Mouse (Mus musculus) CD4-positive, CD25-positive, alpha-beta regulatory T cell (primary cell): ENCODE measurements around the gene Gm44973. TPM values are rescaled to one million over a fixed set of nuclear protein-coding genes. Genes with fewer than 3 reads are reported as not detected.

Experiments used
- polyA plus RNA-seq: library from polyadenylated mRNA; unstranded; fragments of 100-300 nt; shearing (Covaris generic); gene quantifications from one replicate; pipeline ENCODE4 v1.2.1, GENCODE M21; 2017

The Gm44973 gene
- 11.4 TPM for polyA plus RNA-seq

DNA sequence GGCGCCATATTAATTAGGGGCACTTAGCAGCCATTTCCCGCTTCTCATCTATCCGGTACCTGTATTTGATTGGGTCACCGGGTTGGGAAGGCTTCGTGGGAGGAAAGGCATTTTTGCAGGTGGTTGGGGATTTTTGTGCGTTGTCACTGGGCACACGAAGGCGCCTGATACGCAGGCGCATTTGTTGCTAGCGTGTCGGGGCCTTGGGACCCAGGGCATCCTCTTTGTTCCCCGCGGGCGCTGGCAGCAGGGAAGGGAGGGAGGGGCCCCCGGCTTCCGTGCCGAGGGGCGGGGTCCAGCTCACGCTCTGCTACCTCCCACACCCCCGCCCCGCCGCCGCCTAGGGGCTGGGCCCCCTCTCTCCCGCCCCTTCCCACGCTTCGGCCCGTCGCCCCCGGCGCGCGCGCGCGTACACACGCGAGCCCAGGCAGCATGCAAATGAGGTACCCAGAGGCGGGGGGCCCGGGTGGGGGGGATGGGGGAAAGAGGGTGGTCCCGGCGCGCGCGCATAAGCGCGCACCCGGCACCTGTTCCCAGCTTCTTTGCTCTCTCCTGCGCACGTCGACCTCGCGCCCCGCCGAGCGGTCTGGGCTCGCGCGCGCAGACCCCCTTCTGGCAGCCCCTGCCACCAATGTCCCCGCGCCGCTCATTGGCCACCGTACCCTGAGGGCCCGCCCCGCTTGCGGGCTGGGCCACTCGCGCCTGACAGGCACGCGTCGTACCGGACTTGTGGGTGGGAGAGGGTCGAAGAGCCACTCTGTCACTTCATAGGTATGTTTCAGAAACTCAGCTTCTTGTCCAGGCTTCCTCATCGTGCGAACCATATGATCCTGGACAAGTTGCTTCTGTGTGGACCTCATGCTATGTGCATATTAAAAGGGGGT is at the start of gene Gm44973:
Gene Gm44973, plus strand, starts transcription at position 379 of the 884 bp plus-strand sequence.

DNA sequence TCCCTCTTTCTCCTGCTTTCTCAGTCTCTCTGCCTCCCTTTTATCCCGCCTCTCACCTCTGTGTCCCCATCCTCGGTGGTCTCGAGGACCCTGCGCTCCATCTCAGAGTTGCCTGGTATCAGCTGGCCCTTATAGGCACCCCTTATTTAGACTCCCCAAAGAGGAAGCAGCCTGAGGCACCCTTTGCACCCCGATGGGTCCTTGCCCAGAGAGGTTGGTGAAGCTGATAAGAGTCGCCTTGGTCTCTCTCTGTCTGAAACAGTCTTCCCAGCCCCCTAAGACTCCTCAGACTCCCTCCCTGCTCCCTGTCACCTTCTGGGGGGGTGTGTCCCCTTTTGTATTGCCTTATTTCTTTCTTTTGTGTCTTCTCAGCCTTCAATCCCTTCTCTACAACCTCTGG is 44.2 kb upstream of the Gm44973 start, which contains the start of gene Sbk3:
Gene Sbk3, minus strand, starts transcription at position 101 of the 400 bp plus-strand sequence.

DNA sequence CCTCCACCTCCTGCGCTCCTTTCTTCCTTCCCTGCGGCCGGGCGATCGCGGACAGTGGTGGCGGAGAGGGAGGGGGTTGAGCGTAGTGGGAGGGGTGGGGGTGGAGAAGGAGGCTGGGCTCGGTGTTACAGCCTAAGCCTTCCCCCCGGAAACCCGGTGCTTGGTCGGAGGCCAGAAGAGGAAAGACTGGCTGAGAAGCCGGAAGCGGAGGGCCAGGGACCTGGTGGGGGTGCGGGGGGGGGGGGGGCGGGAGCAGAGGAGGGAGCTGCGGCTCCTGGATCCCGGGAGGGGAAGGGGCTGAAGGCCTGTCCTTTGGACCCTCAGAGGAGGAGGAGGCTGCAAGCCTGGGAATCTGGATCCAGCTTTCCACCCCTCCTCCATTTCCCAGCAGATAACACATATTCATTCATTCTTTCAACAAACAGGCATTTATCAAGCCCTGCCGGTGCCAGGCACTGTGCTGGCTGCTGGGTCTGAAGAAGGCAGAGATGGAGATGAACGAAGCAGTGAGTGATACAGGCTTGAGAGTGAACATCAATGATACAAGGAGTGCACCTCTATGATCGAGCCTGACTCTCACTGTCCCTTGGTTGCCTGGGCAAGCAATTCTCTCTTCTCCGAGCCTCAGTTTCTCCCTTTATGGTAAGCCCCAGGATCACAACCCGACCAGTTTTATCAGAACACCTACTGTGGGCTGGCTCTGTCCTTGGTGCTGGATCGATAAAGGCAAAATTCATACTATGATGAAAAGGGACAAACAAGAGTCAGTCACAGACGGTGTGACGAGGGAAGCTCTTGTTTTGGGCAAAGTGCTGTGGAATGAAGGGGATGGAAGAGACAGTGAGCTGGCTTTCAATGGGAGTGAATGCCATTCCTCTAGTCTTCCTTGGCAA is 19.0 kb upstream of the Gm44973 start, which contains the start of gene Zfp579:
Gene Zfp579, minus strand, starts transcription at position 156 of the 893 bp plus-strand sequence.

GRCm38 (mm10) chr7:5014251-5015117 is 812 bp upstream of the Gm44973 start, which contains the start of the genes Zfp524 and Fiz1:
TSS of gene Zfp524 (plus strand) at chr7:5014415.
TSS of gene Fiz1 (minus strand) at chr7:5014697.

GRCm38 (mm10) chr7:5020000-5020681 is 4.8 kb downstream of the Gm44973 start, which contains the start of the genes Zfp865 and Ccdc106:
TSS of gene Zfp865 (plus strand) at chr7:5020376.
TSS of gene Ccdc106 (plus strand) at chr7:5020553.

GRCm38 (mm10) chr7:5033818-5034217 is 18.5 kb downstream of the Gm44973 start, which contains the start of gene 4632433K11Rik:
TSS of gene 4632433K11Rik (plus strand) at chr7:5034118.

GRCm38 (mm10) chr7:5038109-5038732 is 22.9 kb downstream of the Gm44973 start, which contains the start of gene Zfp784:
TSS of gene Zfp784 (minus strand) at chr7:5038446.

DNA sequence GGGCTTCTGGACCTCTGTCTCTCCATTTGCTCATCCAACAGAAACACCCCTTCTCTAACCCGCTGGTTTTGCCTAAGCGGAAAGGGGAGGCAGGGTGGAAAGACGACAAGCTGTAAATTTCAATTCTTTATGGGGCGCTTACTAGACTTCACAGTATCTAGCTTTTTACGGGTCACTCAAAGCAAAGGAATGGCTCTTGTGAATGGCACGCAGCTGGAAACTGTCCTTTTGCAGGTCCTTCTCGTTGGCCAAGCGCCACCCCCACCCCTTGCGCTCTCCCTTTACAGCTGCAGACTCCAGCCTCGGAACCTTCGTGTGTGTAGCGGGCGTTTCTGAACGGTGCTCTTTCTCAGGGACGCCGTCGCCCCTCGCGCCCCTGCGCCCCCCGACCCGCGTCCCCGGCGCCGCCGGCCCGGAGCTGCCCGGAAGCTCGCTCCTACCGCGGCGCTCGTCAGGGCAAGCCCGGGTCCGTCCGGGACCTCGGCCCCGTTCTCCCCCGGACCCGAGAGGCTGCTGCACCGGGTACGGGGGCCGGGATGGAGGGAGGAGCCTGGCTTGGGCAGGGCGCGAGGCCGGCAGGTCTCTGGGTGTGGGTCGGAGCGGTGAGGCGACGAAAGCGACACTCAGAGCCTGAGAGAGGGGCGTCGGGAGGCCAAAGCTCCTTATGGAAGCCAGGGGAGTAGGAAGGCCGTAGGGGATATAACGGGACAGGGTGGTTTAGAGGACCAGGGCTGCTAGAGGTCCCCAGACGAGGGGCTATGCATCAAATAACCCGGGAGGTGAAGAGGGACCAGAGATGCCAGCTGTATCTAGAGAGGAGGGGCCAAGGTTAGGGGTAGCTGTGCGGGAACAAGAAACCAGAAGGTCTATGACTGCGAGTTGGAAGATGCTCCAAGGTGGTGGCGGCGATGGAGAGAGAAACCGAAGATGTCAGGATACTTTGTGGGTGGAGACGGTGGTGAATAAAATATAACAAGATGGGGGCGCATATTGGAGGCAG is 36.2 kb downstream of the Gm44973 start, which contains the start of gene Zfp580:
Gene Zfp580, plus strand, starts transcription at position 346 of the 1,000 bp plus-strand sequence.

DNA sequence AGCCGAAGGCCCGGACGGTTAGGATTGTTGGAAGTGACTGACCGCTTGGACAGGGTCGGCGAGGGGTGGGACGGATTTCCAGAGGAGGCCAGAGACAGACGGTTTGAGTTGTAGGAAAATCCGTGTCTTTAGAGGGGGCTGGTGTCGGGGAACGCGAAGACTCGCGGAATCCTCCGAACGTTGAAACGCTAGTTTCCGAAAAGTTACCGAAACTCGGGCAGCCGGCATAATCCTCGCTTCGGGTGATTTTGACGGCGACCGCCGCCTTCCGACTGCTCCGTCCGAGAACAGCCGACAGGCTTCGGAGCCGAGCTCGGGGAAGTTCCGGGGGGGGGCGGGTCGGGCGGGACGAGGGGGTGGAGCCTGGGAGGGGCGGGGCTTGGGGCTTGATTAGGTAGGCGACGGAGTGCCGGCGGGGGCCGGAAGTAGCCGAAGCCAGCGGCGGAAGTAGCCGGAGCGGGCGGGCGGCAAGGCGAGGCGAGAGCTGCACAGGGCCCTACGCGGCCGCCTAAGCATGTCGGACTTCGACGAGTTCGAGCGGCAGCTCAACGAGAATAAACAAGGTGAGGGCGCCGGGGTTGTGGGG is 46.6 kb downstream of the Gm44973 start, which contains the start of gene U2af2:
Gene U2af2, plus strand, starts transcription at position 370 of the 586 bp plus-strand sequence.

DNA sequence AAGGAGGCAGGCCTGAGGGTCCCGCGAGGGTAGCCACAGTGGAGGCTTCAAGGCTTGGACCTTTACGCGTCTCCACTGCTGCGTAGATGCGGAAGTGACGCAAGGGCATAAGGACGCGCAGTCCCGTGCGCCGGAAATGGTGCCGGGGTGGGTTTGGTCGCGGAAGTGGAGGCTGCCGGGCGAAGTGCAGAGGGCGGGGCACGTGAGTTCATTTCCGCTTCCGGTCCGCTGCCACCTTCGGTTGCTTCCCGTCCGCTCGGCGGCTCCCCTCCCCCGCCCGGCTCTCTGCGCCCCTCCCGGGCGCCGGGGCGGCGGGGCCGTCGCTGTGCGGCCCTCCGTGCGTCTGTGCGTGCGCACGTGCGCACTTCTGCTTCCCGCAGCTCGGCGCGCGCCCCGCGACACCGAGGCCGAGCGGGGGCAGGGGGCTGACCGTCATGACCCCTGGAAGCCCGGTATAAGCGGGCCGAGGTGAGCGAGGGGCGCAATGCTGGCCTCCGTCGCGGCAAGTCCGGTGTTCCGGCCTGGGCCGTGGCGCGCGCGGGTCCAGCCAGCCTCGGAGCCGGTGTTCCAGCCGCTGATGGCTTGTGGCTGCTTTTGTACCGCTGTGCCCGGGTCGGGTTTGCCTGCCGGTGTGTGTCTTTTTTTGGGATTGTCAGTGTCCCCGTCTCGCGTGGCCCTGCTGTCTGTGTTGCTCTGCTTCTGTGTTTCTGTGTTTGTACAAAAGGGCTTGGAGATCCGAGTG is 64.9 kb downstream of the Gm44973 start, which contains the start of gene Epn1:
Gene Epn1, plus strand, starts transcription at position 226 of the 742 bp plus-strand sequence.

Other genes with a start within 250 kb of the Gm44973 start
- not detected for gene Fam71e2, start 244.2 kb upstream of the Gm44973 start, polyA plus RNA-seq
- gene Il11, start 232.6 kb upstream of the Gm44973 start, polyA plus RNA-seq = not detected
- not detected for gene Tmem190, start 232.6 kb upstream of the Gm44973 start, polyA plus RNA-seq
- 13.4 TPM for gene Tmem238, start 225.8 kb upstream of the Gm44973 start, polyA plus RNA-seq
- gene Rpl28, start 222.6 kb upstream of the Gm44973 start, polyA plus RNA-seq = 323 TPM
- 106 TPM for gene Ube2s, start 202.9 kb upstream of the Gm44973 start, polyA plus RNA-seq
- not detected for gene Shisa7, start 170.8 kb upstream of the Gm44973 start, polyA plus RNA-seq
- 33.3 TPM for gene Isoc2b, start 145.2 kb upstream of the Gm44973 start, polyA plus RNA-seq
- gene Isoc2a, start 138.3 kb upstream of the Gm44973 start, polyA plus RNA-seq = 1.1 TPM
- gene Gm36210, start 109.0 kb upstream of the Gm44973 start, polyA plus RNA-seq = not detected
- gene Zfp628, start 100.3 kb upstream of the Gm44973 start, polyA plus RNA-seq = 2.6 TPM
- gene Nat14, start 93.5 kb upstream of the Gm44973 start, polyA plus RNA-seq = 0.79 TPM
- gene Ssc5d, start 89.7 kb upstream of the Gm44973 start, polyA plus RNA-seq = 0.17 TPM
- 0.25 TPM for gene Sbk2, start 51.1 kb upstream of the Gm44973 start, polyA plus RNA-seq
- gene Sbk3, start 44.3 kb upstream of the Gm44973 start, polyA plus RNA-seq = not detected
- gene Zfp579, start 19.3 kb upstream of the Gm44973 start, polyA plus RNA-seq = 25.9 TPM
- 26.5 TPM for gene Zfp524, start 1.1 kb upstream of the Gm44973 start, polyA plus RNA-seq
- 46.1 TPM for gene Fiz1, start 799 bp upstream of the Gm44973 start, polyA plus RNA-seq
- 11.8 TPM for gene Zfp865, start 4.9 kb downstream of the Gm44973 start, polyA plus RNA-seq
- not detected for gene Ccdc106, start 5.1 kb downstream of the Gm44973 start, polyA plus RNA-seq
- gene 4632433K11Rik, start 18.6 kb downstream of the Gm44973 start, polyA plus RNA-seq = not detected
- 3.6 TPM for gene Zfp784, start 22.9 kb downstream of the Gm44973 start, polyA plus RNA-seq
- gene Zfp580, start 36.0 kb downstream of the Gm44973 start, polyA plus RNA-seq = 7.4 TPM
- gene U2af2, start 46.6 kb downstream of the Gm44973 start, polyA plus RNA-seq = 113 TPM
- gene Epn1, start 64.7 kb downstream of the Gm44973 start, polyA plus RNA-seq = 35.8 TPM
- gene Rfpl4, start 101.5 kb downstream of the Gm44973 start, polyA plus RNA-seq = not detected
- 0.31 TPM for gene Rasl2-9, start 110.5 kb downstream of the Gm44973 start, polyA plus RNA-seq
- 0.07 TPM for gene Vmn1r55, start 134.2 kb downstream of the Gm44973 start, polyA plus RNA-seq
- gene Vmn1r56, start 181.3 kb downstream of the Gm44973 start, polyA plus RNA-seq = not detected
- gene Vmn1r57, start 203.0 kb downstream of the Gm44973 start, polyA plus RNA-seq = not detected